ENCODE assay signal across 27 mouse cellular contexts in genomic region chr14:13477821-13478220, GRCm38 (mm10).
"Had no signal": no experiment of that assay in that cellular context is flagged by ENCODE, and none has a peak within 500 bp of the region (broad histone marks: within the 10 kb centered on the region; RNA-seq: fewer than 3 reads in every experiment).

No protein-coding gene starts in this region.

- H3K4me2 ChIP-seq: heart, embryonic 11.5 days; heart, embryonic 13.5 days; heart, embryonic 15.5 days; hindbrain, embryonic 13.5 days; kidney, embryonic 15.5 days; limb, embryonic 12.5 days; liver, embryonic 11.5 days; liver, embryonic 13.5 days; liver, embryonic 15.5 days had no signal

- H3K4me3 ChIP-seq: heart, adult 2 months; heart, embryonic 13.5 days; heart, embryonic 15.5 days; hindbrain, embryonic 13.5 days; kidney, embryonic 15.5 days; left cerebral cortex, adult 2 months; limb, embryonic 10.5 days; limb, embryonic 12.5 days; liver, embryonic 13.5 days; liver, embryonic 15.5 days had no signal

- ATAC-seq: hindbrain, embryonic 16.5 days; intestine, embryonic 16.5 days; liver, postnatal 0 days had no signal

- H3K27ac ChIP-seq: heart, adult 2 months; heart, embryonic 13.5 days; heart, embryonic 15.5 days; hindbrain, embryonic 13.5 days; kidney, embryonic 15.5 days; kidney, postnatal 0 days; left cerebral cortex, adult 2 months; limb, embryonic 10.5 days; limb, embryonic 12.5 days; liver, embryonic 13.5 days; liver, embryonic 15.5 days had no signal

- H3K4me1 ChIP-seq: heart, embryonic 13.5 days; heart, embryonic 15.5 days; hindbrain, embryonic 13.5 days; kidney, embryonic 15.5 days; limb, embryonic 10.5 days; limb, embryonic 12.5 days; liver, embryonic 13.5 days; liver, embryonic 15.5 days had no signal

- H3K9ac ChIP-seq: heart, embryonic 13.5 days; heart, embryonic 15.5 days; hindbrain, embryonic 13.5 days; kidney, embryonic 15.5 days; limb, embryonic 12.5 days; liver, embryonic 13.5 days; liver, embryonic 15.5 days; liver, postnatal 0 days had no signal

- H3K27me3 ChIP-seq: heart, embryonic 13.5 days; heart, embryonic 15.5 days; hindbrain, embryonic 13.5 days; kidney, embryonic 15.5 days; limb, embryonic 12.5 days; liver, embryonic 13.5 days; liver, embryonic 15.5 days had no signal

- H3K9me3 ChIP-seq: heart, embryonic 13.5 days; heart, embryonic 15.5 days; hindbrain, embryonic 13.5 days; kidney, embryonic 15.5 days; limb, embryonic 10.5 days; limb, embryonic 12.5 days; liver, embryonic 13.5 days; liver, embryonic 15.5 days had no signal

- H3K36me3 ChIP-seq: heart, embryonic 13.5 days; heart, embryonic 15.5 days; hindbrain, embryonic 13.5 days; kidney, embryonic 15.5 days; limb, embryonic 10.5 days; limb, embryonic 12.5 days; liver, embryonic 13.5 days; liver, embryonic 15.5 days had no signal

- DNase-seq: gastrocnemius, postnatal 14 days; gastrocnemius, postnatal 36 days; heart, adult 11 months; heart, adult 2 months; heart, postnatal 14 days; heart, postnatal 36 days; kidney, adult 11 months; kidney, adult 2 months; kidney, adult 9 months; kidney, postnatal 14 days; kidney, postnatal 36 days; liver; liver, embryonic 13.5 days; liver, postnatal 0 days had no signal
